Mouse (Mus musculus): ENCODE measurements around the gene Rasa3.

Gene Rasa3

GRCm38 (mm10) chr8:13677413-13677883, at the start of gene Rasa3:
Gene Rasa3, minus strand, starts transcription at chr8:13677603.
- peak; percentile 77 for DNase-seq (ENCODE audit: low read depth, low spot score)

- DNase-seq (ENCODE audit: low read depth, low spot score): peak; percentile 15
These were observed 48.3 kb upstream of the Rasa3 start for GRCm38 (mm10) chr8:13725722-13726121.

- no peak for DNase-seq (ENCODE audit: low read depth, low spot score)
These were observed 41.6 kb upstream of the Rasa3 start for GRCm38 (mm10) chr8:13718980-13719379.

- DNase-seq (ENCODE audit: low read depth, low spot score): no peak
These were observed 31.1 kb upstream of the Rasa3 start for GRCm38 (mm10) chr8:13708514-13708913.

- DNase-seq (ENCODE audit: low read depth, low spot score): no peak
These were observed 29.5 kb upstream of the Rasa3 start for GRCm38 (mm10) chr8:13706918-13707317.

GRCm38 (mm10) chr8:13705668-13706067, 28.3 kb upstream of the Rasa3 start, which contains the start of gene Cfap97d2:
Gene Cfap97d2, plus strand, starts transcription at chr8:13705889.
- DNase-seq (ENCODE audit: low read depth, low spot score): peak; percentile 30

GRCm38 (mm10) chr8:13704301-13704700, 26.9 kb upstream of the Rasa3 start:
- no peak for DNase-seq (ENCODE audit: low read depth, low spot score)

- no peak for DNase-seq (ENCODE audit: low read depth, low spot score)
These were observed 26.4 kb upstream of the Rasa3 start for GRCm38 (mm10) chr8:13703756-13704155.

- DNase-seq (ENCODE audit: low read depth, low spot score): no peak
These were observed 25.4 kb upstream of the Rasa3 start for GRCm38 (mm10) chr8:13702755-13703154.

- DNase-seq (ENCODE audit: low read depth, low spot score): no peak
These were observed 22.0 kb upstream of the Rasa3 start for GRCm38 (mm10) chr8:13699323-13699949.

GRCm38 (mm10) chr8:13698281-13698680, 20.9 kb upstream of the Rasa3 start:
- no peak for DNase-seq (ENCODE audit: low read depth, low spot score)

GRCm38 (mm10) chr8:13697681-13698080, 20.3 kb upstream of the Rasa3 start:
- no peak for DNase-seq (ENCODE audit: low read depth, low spot score)

GRCm38 (mm10) chr8:13697196-13697595, 19.8 kb upstream of the Rasa3 start:
- DNase-seq (ENCODE audit: low read depth, low spot score): no peak

- DNase-seq (ENCODE audit: low read depth, low spot score): no peak
These were observed 18.8 kb upstream of the Rasa3 start for GRCm38 (mm10) chr8:13696157-13696556.

- no peak for DNase-seq (ENCODE audit: low read depth, low spot score)
These were observed 17.9 kb upstream of the Rasa3 start for GRCm38 (mm10) chr8:13695203-13695867.

GRCm38 (mm10) chr8:13694735-13695134, 17.3 kb upstream of the Rasa3 start:
- no peak for DNase-seq (ENCODE audit: low read depth, low spot score)

- DNase-seq (ENCODE audit: low read depth, low spot score): no peak
These were observed 15.1 kb upstream of the Rasa3 start for GRCm38 (mm10) chr8:13692302-13693066.

GRCm38 (mm10) chr8:13689331-13689730, 11.9 kb upstream of the Rasa3 start:
- no peak for DNase-seq (ENCODE audit: low read depth, low spot score)

GRCm38 (mm10) chr8:13688461-13688860, 11.1 kb upstream of the Rasa3 start:
- DNase-seq (ENCODE audit: low read depth, low spot score): no peak

GRCm38 (mm10) chr8:13687941-13688340, 10.5 kb upstream of the Rasa3 start:
- DNase-seq (ENCODE audit: low read depth, low spot score): no peak

- DNase-seq (ENCODE audit: low read depth, low spot score): no peak
These were observed 9.8 kb upstream of the Rasa3 start for GRCm38 (mm10) chr8:13687101-13687717.

GRCm38 (mm10) chr8:13686426-13686825, 9.0 kb upstream of the Rasa3 start:
- DNase-seq (ENCODE audit: low read depth, low spot score): no peak

Measured in retina, adult 2 months (tissue).